Mouse (Mus musculus): Measurements from ENCODE around the gene Rpl27.
"Not testable (repeated sequence)": the region's sequence is repeated elsewhere in the genome, so short reads cannot be mapped to it uniquely, and the experiment has no call there.

Rpl27 gene

GRCm38 (mm10) chr11:101442127-101442693 lies at the start of gene Rpl27:
Rpl27 (plus strand) TSS chr11:101442298.
- DNase-seq (ENCODE audit: low spot score in 2 of 2), result peak; percentile 89 to 95

- DNase-seq (ENCODE audit: low spot score in 2 of 2), result peak; percentile 51 to 74
Observed at GRCm38 (mm10) chr11:101395110-101395509, 47.0 kb upstream of the Rpl27 start.

GRCm38 (mm10) chr11:101415306-101415705 lies 26.8 kb upstream of the Rpl27 start:
- DNase-seq (ENCODE audit: low spot score in 2 of 2), result no peak

GRCm38 (mm10) chr11:101416433-101417100 lies 25.5 kb upstream of the Rpl27 start:
- no peak for DNase-seq (ENCODE audit: low spot score in 2 of 2)

- DNase-seq (ENCODE audit: low spot score in 2 of 2), result peak; percentile 90 to 94
Observed at GRCm38 (mm10) chr11:101417101-101417855, 24.8 kb upstream of the Rpl27 start, which contains the start of gene Aarsd1. Aarsd1 (minus strand) TSS chr11:101417615.

GRCm38 (mm10) chr11:101418991-101419390 lies 23.1 kb upstream of the Rpl27 start:
- no peak for DNase-seq (ENCODE audit: low spot score in 2 of 2)

- DNase-seq (ENCODE audit: low spot score in 2 of 2), result peak in 1 of 2 experiments; percentile 17
Observed at GRCm38 (mm10) chr11:101419610-101420009, 22.5 kb upstream of the Rpl27 start.

GRCm38 (mm10) chr11:101420148-101420547 lies 21.9 kb upstream of the Rpl27 start:
- DNase-seq (ENCODE audit: low spot score in 2 of 2), result no peak

GRCm38 (mm10) chr11:101424105-101424851 lies 17.8 kb upstream of the Rpl27 start, which contains the start of gene Gm27029:
Gm27029 (minus strand) TSS chr11:101424796.
- DNase-seq (ENCODE audit: low spot score in 2 of 2), result no peak

- peak; percentile 97 to 98 for DNase-seq (ENCODE audit: low spot score in 2 of 2)
Observed at GRCm38 (mm10) chr11:101424925-101425813, 16.9 kb upstream of the Rpl27 start, which contains the start of the genes Rundc1 and Ptges3l. Rundc1 (plus strand) TSS chr11:101425085. Ptges3l (minus strand) TSS chr11:101425333.

GRCm38 (mm10) chr11:101426165-101426564 lies 15.9 kb upstream of the Rpl27 start:
- no peak for DNase-seq (ENCODE audit: low spot score in 2 of 2)

- no peak for DNase-seq (ENCODE audit: low spot score in 2 of 2)
Observed at GRCm38 (mm10) chr11:101431327-101431726, 10.8 kb upstream of the Rpl27 start.

- DNase-seq (ENCODE audit: low spot score in 2 of 2), result peak in 1 of 2 experiments; percentile 46
Observed at GRCm38 (mm10) chr11:101433396-101433795, 8.7 kb upstream of the Rpl27 start.

- DNase-seq (ENCODE audit: low spot score in 2 of 2), result no peak
Observed at GRCm38 (mm10) chr11:101435831-101436230, 6.3 kb upstream of the Rpl27 start.

- DNase-seq (ENCODE audit: low spot score in 2 of 2), result no peak
Observed at GRCm38 (mm10) chr11:101436916-101437315, 5.2 kb upstream of the Rpl27 start.

- DNase-seq (ENCODE audit: low spot score in 2 of 2), result not testable (repeated sequence)
Observed at GRCm38 (mm10) chr11:101438006-101438405, 4.1 kb upstream of the Rpl27 start.

GRCm38 (mm10) chr11:101441450-101442126 lies 510 bp upstream of the Rpl27 start:
- DNase-seq (ENCODE audit: low spot score in 2 of 2), result not testable (repeated sequence)

- no peak for DNase-seq (ENCODE audit: low spot score in 2 of 2)
Observed at GRCm38 (mm10) chr11:101442760-101443159, 662 bp downstream of the Rpl27 start.

GRCm38 (mm10) chr11:101446319-101446718 lies 4.2 kb downstream of the Rpl27 start:
- DNase-seq (ENCODE audit: low spot score in 2 of 2), result no peak

GRCm38 (mm10) chr11:101446860-101447259 lies 4.8 kb downstream of the Rpl27 start:
- not testable (repeated sequence) for DNase-seq (ENCODE audit: low spot score in 2 of 2)

Measured in cerebellum, postnatal 4 days (tissue).